Mouse (Mus musculus) liver, postnatal 0 days (tissue): ENCODE measurements around the gene Slc5a10.

Experiments used
- CTCF ChIP-seq: sonication (generic); IDR thresholded peaks from 2 replicates; pipeline ENCODE4 v1.5.1; 2016; ENCODE audit warnings: antibody characterized with exemption, low read depth
- EP300 ChIP-seq: IDR thresholded peaks from 2 replicates; pipeline ENCODE4 v1.6.1; 2016; ENCODE audit warnings: antibody characterized with exemption, low read depth, mild to moderate bottlenecking

DNA sequence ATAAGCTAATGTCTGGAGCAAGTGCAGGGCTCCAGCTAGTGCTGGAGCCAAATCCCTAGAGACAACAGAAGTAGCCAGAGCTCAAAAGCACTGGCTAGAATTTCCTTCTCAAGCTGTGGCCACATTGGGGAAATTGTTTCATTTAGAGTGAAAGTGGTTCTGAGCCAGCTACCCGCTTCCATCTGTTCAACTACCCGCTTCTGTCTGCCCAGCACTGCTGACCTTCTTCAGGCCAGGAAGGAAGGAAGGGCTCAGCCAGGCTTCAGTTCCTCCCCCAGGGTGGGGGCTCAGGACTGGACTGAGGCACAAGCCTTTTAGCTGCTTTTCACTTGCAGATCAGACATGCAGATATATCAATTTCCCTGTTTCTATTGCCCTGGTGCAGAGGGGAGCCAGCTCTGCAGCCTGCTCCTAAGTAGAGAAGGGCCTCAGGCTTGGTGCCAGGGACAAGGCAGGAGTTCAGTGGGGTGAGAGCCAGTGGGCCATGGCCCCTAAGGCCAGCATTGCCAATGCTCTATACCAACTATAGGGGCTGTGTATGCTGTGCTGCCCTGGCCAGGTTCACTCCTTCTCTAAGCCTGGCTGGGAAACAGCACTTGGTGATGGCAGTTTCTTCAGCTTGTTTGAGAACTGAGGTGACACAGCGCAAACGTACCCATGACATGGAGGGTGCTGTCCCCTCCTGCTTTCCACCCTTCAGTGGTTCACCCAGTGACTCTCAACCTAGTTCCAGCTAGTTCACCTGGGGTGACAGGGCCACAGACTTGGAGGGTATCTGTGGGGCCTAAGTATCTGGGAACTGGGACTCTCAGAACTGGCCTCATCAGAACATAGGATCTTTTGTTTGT lies 61.4 kb downstream of the Slc5a10 start:
- no peak for TF ChIP-seq CTCF
- TF ChIP-seq EP300 = no peak
